Mouse (Mus musculus) cortical plate, adult 2 months (tissue): ENCODE measurements around the gene Hnrnph3.

Source experiments
- CTCF ChIP-seq: fragments of 200-500 bp; IDR thresholded peaks from 2 replicates; pipeline ENCODE4 v1.5.1; 2011; ENCODE audit warnings: mild to moderate bottlenecking, control low read depth, low read length; ENCODE audit not compliant: insufficient read depth; ENCODE audit errors: extremely low read depth
- POLR2A ChIP-seq: fragments of 200-500 bp; IDR thresholded peaks from 2 replicates; pipeline ENCODE4 v1.6.1; 2011; ENCODE audit warnings: mild to moderate bottlenecking, low read length, control low read depth; ENCODE audit not compliant: insufficient read depth; ENCODE audit errors: extremely low read depth

DNA sequence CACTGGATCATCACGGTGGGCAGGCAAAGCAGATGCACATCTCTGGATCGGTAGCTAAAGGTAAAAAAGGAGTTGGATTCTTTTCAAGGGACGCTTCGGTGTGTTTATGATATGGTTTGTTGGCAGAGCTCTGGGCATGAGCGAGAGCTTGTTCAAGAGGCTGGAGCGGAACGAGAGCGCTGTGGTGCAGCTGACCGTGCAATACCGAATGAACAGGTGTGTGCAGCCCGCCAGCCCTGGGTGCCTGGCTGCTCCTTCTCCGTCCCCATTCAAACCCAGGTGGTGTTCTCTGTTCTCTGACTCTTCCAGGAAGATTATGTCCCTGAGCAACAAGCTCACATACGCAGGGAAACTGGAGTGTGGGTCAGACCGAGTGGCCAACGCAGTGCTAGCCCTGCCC is 57.7 kb downstream of the Hnrnph3 start:
- TF ChIP-seq CTCF: no peak
- no peak for TF ChIP-seq POLR2A
